Mouse (Mus musculus): Measurements from ENCODE around the gene Taf12. TPM values are rescaled to one million over a fixed set of nuclear protein-coding genes. Genes with fewer than 3 reads are reported as not detected.

The Taf12 gene
- 29.4 and 30.9 TPM in 2 replicates for polyA plus RNA-seq (2014; fragmentation: Nextera tagmentation; extraction: Ambion mirVana)

- Histone ChIP-seq H3K27me3 (ENCODE audit: control insufficient read depth, insufficient read depth, low read length) (no peaks in the 10 kb centered on the region), H3K4me1 (ENCODE audit: control insufficient read depth in 2 of 2, insufficient read depth in 2 of 2, low read length in 2 of 2) (peaks cover 2 to 15% of the 10 kb centered on the region in 2 experiments; a peak in 2 of 4 replicates), H3K4me3 (ENCODE audit: control insufficient read depth in 1 of 2, insufficient read depth in 1 of 2, low read depth in 1 of 2, low read length in 2 of 2) (peak within 1 kb of the TSS; percentile 71 to 97), H3K9me3 (ENCODE audit: control insufficient read depth, low read length) (no peaks in the 10 kb centered on the region), H3K36me3 (ENCODE audit: control insufficient read depth, insufficient read depth, low read length) (no peaks in the 10 kb centered on the region), H3K27ac (replicated peaks in 1 of 2; ENCODE audit: control insufficient read depth in 1 of 2, insufficient read depth in 1 of 2, low read depth in 2 of 2, low read length in 2 of 2) (peak within 1 kb of the TSS; percentile 91 to 95), H3K4me2 (ENCODE audit: low read length) (peak within 1 kb of the TSS; percentile 97), H3K9ac (ENCODE audit: low read length) (peak within 1 kb of the TSS; percentile 90)
- ATAC-seq (ENCODE audit: insufficient number of reproducible peaks, insufficient read depth, low FRiP score, low read depth): peak; percentile 93
- under 1% methylated on average over 48 of the region's 48 CpGs for WGBS
These were observed at the start of gene Taf12 for GRCm38 (mm10) chr4:132274156-132274862. Taf12 (plus strand) TSS chr4:132274375.

DNA sequence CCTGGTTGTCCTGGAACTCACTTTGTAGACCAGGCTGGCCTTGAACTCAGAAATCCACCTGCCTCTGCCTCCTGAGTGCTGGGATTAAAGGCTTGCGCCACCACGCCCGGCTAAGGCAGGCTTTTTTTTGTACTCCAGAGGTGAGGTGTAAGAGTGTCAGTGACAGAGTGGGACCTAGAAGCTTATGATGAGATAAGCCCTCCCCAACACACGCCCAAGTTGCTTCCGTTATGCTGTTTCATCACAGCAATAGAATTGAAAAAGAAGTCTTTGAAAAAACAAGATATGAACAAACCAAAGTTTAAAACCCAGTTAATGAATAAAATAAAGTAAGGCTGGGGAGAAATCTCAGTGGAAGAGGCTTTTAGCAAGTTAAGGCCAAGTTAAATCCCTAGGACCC is 43.8 kb upstream of the Taf12 start:
- no peaks in the 10 kb centered on the region for H3K27me3 ChIP-seq (ENCODE audit: control insufficient read depth, insufficient read depth, low read length)
- peaks cover 100% of the 10 kb centered on the region for H3K36me3 ChIP-seq (ENCODE audit: control insufficient read depth, insufficient read depth, low read length)
- H3K9ac ChIP-seq (ENCODE audit: low read length): no peak overlapping the region
- no peak overlapping the region for H3K4me2 ChIP-seq (ENCODE audit: low read length)
- H3K9me3 ChIP-seq (ENCODE audit: control insufficient read depth, low read length): no peaks in the 10 kb centered on the region
- 91% methylated on average over 5 of the region's 5 CpGs for WGBS
- no peak for ATAC-seq (ENCODE audit: insufficient number of reproducible peaks, insufficient read depth, low FRiP score, low read depth)
- H3K4me1 ChIP-seq (ENCODE audit: control insufficient read depth in 2 of 2, insufficient read depth in 2 of 2, low read length in 2 of 2): no peaks in the 10 kb centered on the region
- H3K27ac ChIP-seq (replicated peaks in 1 of 2; ENCODE audit: control insufficient read depth in 1 of 2, insufficient read depth in 1 of 2, low read depth in 2 of 2, low read length in 2 of 2): no peak overlapping the region
- H3K4me3 ChIP-seq (ENCODE audit: control insufficient read depth in 1 of 2, insufficient read depth in 1 of 2, low read depth in 1 of 2, low read length in 2 of 2): no peak overlapping the region

DNA sequence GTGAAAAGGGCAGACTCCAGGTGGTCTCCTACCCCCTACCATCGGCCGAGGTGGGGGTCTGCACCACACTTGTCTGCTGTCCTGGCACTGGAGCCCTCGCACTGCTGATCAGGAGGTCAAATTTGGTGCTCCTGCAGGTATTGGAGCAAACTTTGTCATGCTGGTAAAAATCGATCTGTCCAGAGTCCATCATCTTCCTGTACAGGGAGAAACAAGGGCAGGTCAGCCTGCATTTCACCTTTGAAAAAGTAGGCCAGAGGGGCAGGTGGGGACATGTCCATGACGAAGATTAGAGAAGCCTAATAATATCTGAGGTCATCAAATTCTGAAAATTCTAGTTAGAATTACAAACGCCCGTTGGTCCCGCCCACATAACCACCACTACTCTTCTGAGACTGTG is 39.5 kb upstream of the Taf12 start:
- 92% methylated on average over 8 of the region's 8 CpGs for WGBS
- no peak overlapping the region for H3K4me3 ChIP-seq (ENCODE audit: control insufficient read depth in 1 of 2, insufficient read depth in 1 of 2, low read depth in 1 of 2, low read length in 2 of 2)
- H3K9me3 ChIP-seq (ENCODE audit: control insufficient read depth, low read length): no peaks in the 10 kb centered on the region
- no peak for ATAC-seq (ENCODE audit: insufficient number of reproducible peaks, insufficient read depth, low FRiP score, low read depth)
- H3K4me1 ChIP-seq (ENCODE audit: control insufficient read depth in 2 of 2, insufficient read depth in 2 of 2, low read length in 2 of 2): no peaks in the 10 kb centered on the region
- no peak overlapping the region for H3K9ac ChIP-seq (ENCODE audit: low read length)
- H3K36me3 ChIP-seq (ENCODE audit: control insufficient read depth, insufficient read depth, low read length): peaks cover 97% of the 10 kb centered on the region
- H3K27ac ChIP-seq (replicated peaks in 1 of 2; ENCODE audit: control insufficient read depth in 1 of 2, insufficient read depth in 1 of 2, low read depth in 2 of 2, low read length in 2 of 2): no peak overlapping the region
- H3K4me2 ChIP-seq (ENCODE audit: low read length): no peak overlapping the region
- H3K27me3 ChIP-seq (ENCODE audit: control insufficient read depth, insufficient read depth, low read length): no peaks in the 10 kb centered on the region

DNA sequence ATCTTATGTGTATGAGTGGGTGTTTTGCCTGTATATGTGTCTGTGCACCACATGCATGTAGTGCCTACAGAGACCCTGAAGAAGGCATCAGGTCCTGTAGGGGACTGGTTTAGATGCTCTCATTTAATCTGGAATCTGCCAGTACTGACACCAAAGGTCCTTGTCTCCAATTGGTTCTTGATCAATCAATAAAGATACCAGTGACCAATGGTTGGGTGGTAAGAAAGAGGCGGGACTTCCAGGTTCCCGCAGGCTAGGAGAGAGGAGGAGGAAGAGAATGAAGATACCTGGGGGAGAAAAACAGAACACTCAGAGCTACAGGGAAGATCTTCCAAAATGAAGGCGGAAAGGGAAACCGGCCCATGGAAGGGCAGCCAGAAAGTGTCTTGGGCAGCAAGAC is 35.8 kb upstream of the Taf12 start:
- Histone ChIP-seq H3K36me3 (ENCODE audit: control insufficient read depth, insufficient read depth, low read length) (peaks cover 97% of the 10 kb centered on the region), H3K4me2 (ENCODE audit: low read length) (no peak overlapping the region), H3K9ac (ENCODE audit: low read length) (no peak overlapping the region), H3K4me1 (ENCODE audit: control insufficient read depth in 2 of 2, insufficient read depth in 2 of 2, low read length in 2 of 2) (no peaks in the 10 kb centered on the region), H3K27ac (replicated peaks in 1 of 2; ENCODE audit: control insufficient read depth in 1 of 2, insufficient read depth in 1 of 2, low read depth in 2 of 2, low read length in 2 of 2) (no peak overlapping the region), H3K9me3 (ENCODE audit: control insufficient read depth, low read length) (no peaks in the 10 kb centered on the region), H3K27me3 (ENCODE audit: control insufficient read depth, insufficient read depth, low read length) (no peaks in the 10 kb centered on the region), H3K4me3 (ENCODE audit: control insufficient read depth in 1 of 2, insufficient read depth in 1 of 2, low read depth in 1 of 2, low read length in 2 of 2) (no peak overlapping the region)
- WGBS: 84% methylated on average over 4 of the region's 4 CpGs
- ATAC-seq (ENCODE audit: insufficient number of reproducible peaks, insufficient read depth, low FRiP score, low read depth): no peak

DNA sequence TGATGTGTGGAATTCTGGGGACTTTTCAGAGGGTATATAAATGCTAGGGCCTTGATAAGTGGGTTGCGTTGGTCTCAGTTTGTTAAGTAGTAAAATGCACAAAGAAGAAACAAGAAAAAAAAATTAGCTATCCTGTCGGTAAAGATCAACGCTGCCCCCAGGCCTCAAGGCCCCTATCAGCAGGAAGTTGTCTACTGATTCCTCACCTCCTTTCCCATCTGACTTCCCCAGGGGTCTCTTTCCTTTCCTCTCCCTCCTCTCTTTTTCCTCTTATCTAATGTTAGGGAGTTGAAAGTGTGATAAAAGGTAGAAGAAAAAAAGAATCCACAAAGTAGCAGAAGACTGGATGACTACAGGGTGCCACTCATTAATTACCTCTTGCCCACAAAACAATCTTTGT is 33.8 kb upstream of the Taf12 start:
- peaks cover 92% of the 10 kb centered on the region for H3K36me3 ChIP-seq (ENCODE audit: control insufficient read depth, insufficient read depth, low read length)

GRCm38 (mm10) chr4:132241208-132241607 is 33.0 kb upstream of the Taf12 start:
- Histone ChIP-seq H3K9me3 (ENCODE audit: control insufficient read depth, low read length) (no peaks in the 10 kb centered on the region), H3K27me3 (ENCODE audit: control insufficient read depth, insufficient read depth, low read length) (no peaks in the 10 kb centered on the region), H3K4me2 (ENCODE audit: low read length) (no peak overlapping the region), H3K9ac (ENCODE audit: low read length) (no peak overlapping the region), H3K27ac (replicated peaks in 1 of 2; ENCODE audit: control insufficient read depth in 1 of 2, insufficient read depth in 1 of 2, low read depth in 2 of 2, low read length in 2 of 2) (no peak overlapping the region), H3K36me3 (ENCODE audit: control insufficient read depth, insufficient read depth, low read length) (peaks cover 92% of the 10 kb centered on the region), H3K4me1 (ENCODE audit: control insufficient read depth in 2 of 2, insufficient read depth in 2 of 2, low read length in 2 of 2) (no peaks in the 10 kb centered on the region), H3K4me3 (ENCODE audit: control insufficient read depth in 1 of 2, insufficient read depth in 1 of 2, low read depth in 1 of 2, low read length in 2 of 2) (no peak overlapping the region)
- WGBS: 64% methylated on average over 3 of the region's 3 CpGs
- ATAC-seq (ENCODE audit: insufficient number of reproducible peaks, insufficient read depth, low FRiP score, low read depth): no peak

More for the DNA sequence above, 33.8 kb upstream of the Taf12 start:
- no peaks in the 10 kb centered on the region for H3K4me1 ChIP-seq (ENCODE audit: control insufficient read depth in 2 of 2, insufficient read depth in 2 of 2, low read length in 2 of 2)
- no peak overlapping the region for H3K27ac ChIP-seq (replicated peaks in 1 of 2; ENCODE audit: control insufficient read depth in 1 of 2, insufficient read depth in 1 of 2, low read depth in 2 of 2, low read length in 2 of 2)
- no peak overlapping the region for H3K9ac ChIP-seq (ENCODE audit: low read length)
- ATAC-seq (ENCODE audit: insufficient number of reproducible peaks, insufficient read depth, low FRiP score, low read depth): no peak
- no peaks in the 10 kb centered on the region for H3K27me3 ChIP-seq (ENCODE audit: control insufficient read depth, insufficient read depth, low read length)
- WGBS: 61% methylated on average over 3 of the region's 3 CpGs
- H3K9me3 ChIP-seq (ENCODE audit: control insufficient read depth, low read length): no peaks in the 10 kb centered on the region
- H3K4me2 ChIP-seq (ENCODE audit: low read length): no peak overlapping the region
- H3K4me3 ChIP-seq (ENCODE audit: control insufficient read depth in 1 of 2, insufficient read depth in 1 of 2, low read depth in 1 of 2, low read length in 2 of 2): no peak overlapping the region

- WGBS: 89% methylated on average over 3 of the region's 3 CpGs
- no peak overlapping the region; a peak in 1 of 4 replicates for H3K27ac ChIP-seq (replicated peaks in 1 of 2; ENCODE audit: control insufficient read depth in 1 of 2, insufficient read depth in 1 of 2, low read depth in 2 of 2, low read length in 2 of 2)
- no peaks in the 10 kb centered on the region for H3K27me3 ChIP-seq (ENCODE audit: control insufficient read depth, insufficient read depth, low read length)
- peaks cover 0 to 3% of the 10 kb centered on the region in 2 experiments; a peak in 1 of 4 replicates for H3K4me1 ChIP-seq (ENCODE audit: control insufficient read depth in 2 of 2, insufficient read depth in 2 of 2, low read length in 2 of 2)
- H3K4me3 ChIP-seq (ENCODE audit: control insufficient read depth in 1 of 2, insufficient read depth in 1 of 2, low read depth in 1 of 2, low read length in 2 of 2): no peak overlapping the region
- H3K9ac ChIP-seq (ENCODE audit: low read length): no peak overlapping the region
- H3K36me3 ChIP-seq (ENCODE audit: control insufficient read depth, insufficient read depth, low read length): peaks cover 90% of the 10 kb centered on the region
- no peak for ATAC-seq (ENCODE audit: insufficient number of reproducible peaks, insufficient read depth, low FRiP score, low read depth)
- no peak overlapping the region for H3K4me2 ChIP-seq (ENCODE audit: low read length)
- H3K9me3 ChIP-seq (ENCODE audit: control insufficient read depth, low read length): no peaks in the 10 kb centered on the region
These were observed 28.5 kb upstream of the Taf12 start for GRCm38 (mm10) chr4:132245643-132246042.

All from heart, embryonic 14.5 days (tissue).